Mouse (Mus musculus): Measurements from ENCODE around the gene Aldh3a2. TPM values are rescaled to one million over a fixed set of nuclear protein-coding genes. Genes with fewer than 3 reads are reported as not detected.
A peak's percentile ranks its signal among the peaks of the same experiment; 100 is the strongest.
"Not testable (repeated sequence)": the region's sequence is repeated elsewhere in the genome, so short reads cannot be mapped to it uniquely, and the experiment has no call there.

Gene Aldh3a2
- polyA plus RNA-seq, 1 experiment from 2014 or later, result 32.5 TPM

GRCm38 (mm10) chr11:61180361-61180760 is 86.9 kb downstream of the Aldh3a2 start:
- 92% methylated on average over 3 of the region's 3 CpGs for WGBS
- H3K4me1 ChIP-seq (ENCODE audit: control insufficient read depth, insufficient read depth, low read length), result no peaks in the 10 kb centered on the region
- H3K9me3 ChIP-seq (ENCODE audit: control insufficient read depth, low read length), result no peaks in the 10 kb centered on the region
- H3K4me3 ChIP-seq (ENCODE audit: low read length), result no peak overlapping the region
- ATAC-seq (ENCODE audit: low FRiP score, low TSS enrichment), result no peak
- no peak overlapping the region for H3K4me2 ChIP-seq (replicated peaks; ENCODE audit: low read depth, low read length)
- H3K27me3 ChIP-seq (ENCODE audit: control insufficient read depth, insufficient read depth, low read length), result no peaks in the 10 kb centered on the region
- no peaks in the 10 kb centered on the region for H3K36me3 ChIP-seq (ENCODE audit: control insufficient read depth, insufficient read depth, low read length)
- H3K27ac ChIP-seq (ENCODE audit: low read depth, low read length), result no peak overlapping the region
- no peak overlapping the region for H3K9ac ChIP-seq (ENCODE audit: low read depth, low read length)

GRCm38 (mm10) chr11:61176321-61176720 is 90.9 kb downstream of the Aldh3a2 start:
- no peak for ATAC-seq (ENCODE audit: low FRiP score, low TSS enrichment)
- H3K27me3 ChIP-seq (ENCODE audit: control insufficient read depth, insufficient read depth, low read length), result no peaks in the 10 kb centered on the region
- no peak overlapping the region for H3K27ac ChIP-seq (ENCODE audit: low read depth, low read length)
- H3K9me3 ChIP-seq (ENCODE audit: control insufficient read depth, low read length), result no peaks in the 10 kb centered on the region
- H3K36me3 ChIP-seq (ENCODE audit: control insufficient read depth, insufficient read depth, low read length), result peaks cover 2% of the 10 kb centered on the region; the same call in 1 of the 2 replicates
- H3K4me3 ChIP-seq (ENCODE audit: low read length), result no peak overlapping the region
- H3K4me1 ChIP-seq (ENCODE audit: control insufficient read depth, insufficient read depth, low read length), result peaks cover 16% of the 10 kb centered on the region; the same call in 1 of the 2 replicates
- 91% methylated on average over 1 of the region's 1 CpGs for WGBS
- H3K9ac ChIP-seq (ENCODE audit: low read depth, low read length), result no peak overlapping the region
- H3K4me2 ChIP-seq (replicated peaks; ENCODE audit: low read depth, low read length), result no peak overlapping the region

GRCm38 (mm10) chr11:61175778-61176177 is 91.5 kb downstream of the Aldh3a2 start:
- Histone ChIP-seq H3K9ac (ENCODE audit: low read depth, low read length) (no peak overlapping the region), H3K4me2 (replicated peaks; ENCODE audit: low read depth, low read length) (peak overlapping the region; percentile 37), H3K4me1 (ENCODE audit: control insufficient read depth, insufficient read depth, low read length) (peaks cover 17% of the 10 kb centered on the region; the same call in 1 of the 2 replicates), H3K9me3 (ENCODE audit: control insufficient read depth, low read length) (no peaks in the 10 kb centered on the region), H3K27me3 (ENCODE audit: control insufficient read depth, insufficient read depth, low read length) (no peaks in the 10 kb centered on the region), H3K27ac (ENCODE audit: low read depth, low read length) (no peak overlapping the region), H3K36me3 (ENCODE audit: control insufficient read depth, insufficient read depth, low read length) (peaks cover 2% of the 10 kb centered on the region; the same call in 1 of the 2 replicates), H3K4me3 (ENCODE audit: low read length) (peak overlapping the region; percentile 28; the same call in 1 of the 2 replicates)
- no peak for ATAC-seq (ENCODE audit: low FRiP score, low TSS enrichment)
- 73% methylated on average over 5 of the region's 5 CpGs for WGBS

- peaks cover 17% of the 10 kb centered on the region; the same call in 1 of the 2 replicates for H3K4me1 ChIP-seq (ENCODE audit: control insufficient read depth, insufficient read depth, low read length)
- peak within 1 kb of the TSS; percentile 88 for H3K9ac ChIP-seq (ENCODE audit: low read depth, low read length)
- no peaks in the 10 kb centered on the region for H3K27me3 ChIP-seq (ENCODE audit: control insufficient read depth, insufficient read depth, low read length)
- H3K4me2 ChIP-seq (replicated peaks; ENCODE audit: low read depth, low read length), result peak within 1 kb of the TSS; percentile 61
- H3K4me3 ChIP-seq (ENCODE audit: low read length), result peak within 1 kb of the TSS; percentile 99
- WGBS, result under 1% methylated on average over 69 of the region's 69 CpGs
- no peaks in the 10 kb centered on the region for H3K9me3 ChIP-seq (ENCODE audit: control insufficient read depth, low read length)
- H3K27ac ChIP-seq (ENCODE audit: low read depth, low read length), result peak within 1 kb of the TSS; percentile 90
- ATAC-seq (ENCODE audit: low FRiP score, low TSS enrichment), result peak; percentile 98
- H3K36me3 ChIP-seq (ENCODE audit: control insufficient read depth, insufficient read depth, low read length), result peaks cover 2% of the 10 kb centered on the region; the same call in 1 of the 2 replicates
Measured at GRCm38 (mm10) chr11:61174821-61175658, 92.2 kb downstream of the Aldh3a2 start, which contains the start of gene Usp22. Usp22 (minus strand) TSS chr11:61175055.

GRCm38 (mm10) chr11:61174291-61174820 is 92.9 kb downstream of the Aldh3a2 start:
- Histone ChIP-seq H3K36me3 (ENCODE audit: control insufficient read depth, insufficient read depth, low read length) (peaks cover 2% of the 10 kb centered on the region; the same call in 1 of the 2 replicates), H3K9me3 (ENCODE audit: control insufficient read depth, low read length) (no peaks in the 10 kb centered on the region), H3K4me2 (replicated peaks; ENCODE audit: low read depth, low read length) (peak overlapping the region; percentile 61), H3K27ac (ENCODE audit: low read depth, low read length) (peak overlapping the region; percentile 90), H3K4me1 (ENCODE audit: control insufficient read depth, insufficient read depth, low read length) (peaks cover 17% of the 10 kb centered on the region; the same call in 1 of the 2 replicates), H3K27me3 (ENCODE audit: control insufficient read depth, insufficient read depth, low read length) (no peaks in the 10 kb centered on the region), H3K9ac (ENCODE audit: low read depth, low read length) (peak overlapping the region; percentile 88), H3K4me3 (ENCODE audit: low read length) (peak overlapping the region; percentile 99)
- ATAC-seq (ENCODE audit: low FRiP score, low TSS enrichment), result peak; percentile 62
- WGBS, result under 1% methylated on average over 28 of the region's 28 CpGs

- WGBS, result 37% methylated on average over 15 of the region's 15 CpGs
- H3K4me3 ChIP-seq (ENCODE audit: low read length), result peak overlapping the region; percentile 99
- not testable (repeated sequence) for H3K27me3 ChIP-seq (ENCODE audit: control insufficient read depth, insufficient read depth, low read length); H3K27ac ChIP-seq (ENCODE audit: low read depth, low read length); ATAC-seq (ENCODE audit: low FRiP score, low TSS enrichment); H3K9ac ChIP-seq (ENCODE audit: low read depth, low read length); H3K9me3 ChIP-seq (ENCODE audit: control insufficient read depth, low read length); H3K36me3 ChIP-seq (ENCODE audit: control insufficient read depth, insufficient read depth, low read length)
- H3K4me1 ChIP-seq (ENCODE audit: control insufficient read depth, insufficient read depth, low read length), result peaks cover 17% of the 10 kb centered on the region; the same call in 1 of the 2 replicates
- peak overlapping the region; percentile 61 for H3K4me2 ChIP-seq (replicated peaks; ENCODE audit: low read depth, low read length)
Measured at GRCm38 (mm10) chr11:61173477-61173876, 93.8 kb downstream of the Aldh3a2 start.

Other genes starting within 250 kb of the Aldh3a2 start
- gene Kcnj12, start 244.9 kb downstream of the Aldh3a2 start, polyA plus RNA-seq (2014; fragmentation: Nextera tagmentation; extraction: Ambion mirVana), result 0.32 TPM in 1 of 2 replicates, not detected in the other
- 0.70 and 1.2 TPM in 2 replicates for gene Tnfrsf13b, start 140.7 kb downstream of the Aldh3a2 start, polyA plus RNA-seq (2014; fragmentation: Nextera tagmentation; extraction: Ambion mirVana)
- gene Usp22, start 92.4 kb downstream of the Aldh3a2 start, polyA plus RNA-seq (2014; fragmentation: Nextera tagmentation; extraction: Ambion mirVana), result 96.9 and 182 TPM in 2 replicates
- not detected in 2 replicates for gene Aldh3a1, start 59.9 kb downstream of the Aldh3a2 start, polyA plus RNA-seq (2014; fragmentation: Nextera tagmentation; extraction: Ambion mirVana)
- not detected in 2 replicates for gene Slc47a2, start 75.4 kb upstream of the Aldh3a2 start, polyA plus RNA-seq (2014; fragmentation: Nextera tagmentation; extraction: Ambion mirVana)
- gene Slc47a1, start 110.9 kb upstream of the Aldh3a2 start, polyA plus RNA-seq (2014; fragmentation: Nextera tagmentation; extraction: Ambion mirVana), result 4.3 and 9.1 TPM in 2 replicates
- 0.08 and 0.26 TPM in 2 replicates for gene Rnf112, start 186.7 kb upstream of the Aldh3a2 start, polyA plus RNA-seq (2014; fragmentation: Nextera tagmentation; extraction: Ambion mirVana)
- 115 and 163 TPM in 2 replicates for gene Mfap4, start 218.0 kb upstream of the Aldh3a2 start, polyA plus RNA-seq (2014; fragmentation: Nextera tagmentation; extraction: Ambion mirVana)
- gene Mapk7, start 226.9 kb upstream of the Aldh3a2 start, polyA plus RNA-seq (2014; fragmentation: Nextera tagmentation; extraction: Ambion mirVana), result 34.2 and 53.4 TPM in 2 replicates
- gene B9d1, start 237.7 kb upstream of the Aldh3a2 start, polyA plus RNA-seq (2014; fragmentation: Nextera tagmentation; extraction: Ambion mirVana), result 49.2 and 56.4 TPM in 2 replicates

All from kidney, embryonic 14.5 days (tissue).